Mouse (Mus musculus) hindbrain, postnatal 0 days (tissue): ENCODE measurements around the gene Sap30bp. TPM values are rescaled to one million over a fixed set of nuclear protein-coding genes. Genes with fewer than 3 reads are reported as not detected.

Experiments
- ATAC-seq: fragments of 200-750 bp; cut with Nextera tagmentation; 2 replicates; pipeline ENCODE4 v1.8.0; 2017; ENCODE audit warnings: mild to moderate bottlenecking, moderate TSS enrichment, moderate library complexity
- DNase-seq: peaks from one replicate; pipeline ENCODE4 v3.0.0-alpha.2; 2015; ENCODE audit warnings: low spot score
- H3K27ac ChIP-seq: fragments of 300-500 bp; sonication (generic); 2 replicates; pipeline ENCODE4 v1.5.1; 2014; ENCODE audit warnings: mild to moderate bottlenecking
- H3K27me3 ChIP-seq: fragments of 300-500 bp; sonication (generic); 2 replicates; pipeline ENCODE4 v1.6.1; 2014; ENCODE audit warnings: low read length, mixed read lengths; ENCODE audit not compliant: insufficient read depth
- H3K36me3 ChIP-seq: fragments of 300-500 bp; sonication (generic); 2 replicates; pipeline ENCODE4 v1.6.1; 2014; ENCODE audit warnings: low read length, mixed read lengths; ENCODE audit not compliant: insufficient read depth
- H3K4me1 ChIP-seq: fragments of 300-500 bp; sonication (generic); 2 replicates; pipeline ENCODE4 v1.6.1; 2014; ENCODE audit warnings: antibody characterized with exemption, low read length, mixed read lengths; ENCODE audit not compliant: insufficient read depth
- H3K4me2 ChIP-seq: fragments of 300-500 bp; sonication (generic); 2 replicates; pipeline ENCODE4 v1.6.1; 2014; ENCODE audit warnings: low read depth, mild to moderate bottlenecking, low read length, moderate library complexity, mixed read lengths
- H3K4me3 ChIP-seq: fragments of 300-500 bp; sonication (generic); 2 replicates; pipeline ENCODE4 v1.5.1; 2014; ENCODE audit warnings: low read length
- H3K9ac ChIP-seq: fragments of 300-500 bp; sonication (generic); replicated peaks from 2 replicates; pipeline ENCODE4 v1.6.1; 2014; ENCODE audit warnings: mild to moderate bottlenecking, low read length, moderate library complexity, mixed read lengths
- H3K9me3 ChIP-seq: fragments of 300-500 bp; sonication (generic); 2 replicates; pipeline ENCODE4 v1.6.1; 2016; ENCODE audit warnings: low read length, mixed read lengths
- CTCF ChIP-seq: IDR thresholded peaks from 2 replicates; pipeline ENCODE4 v1.5.1; 2016; ENCODE audit warnings: antibody characterized with exemption, control low read depth, low read depth
- WGBS: fragments of 180-500 bp; shearing (Covaris S2); extraction: QIAGEN DNeasy Blood & Tissue Kit; methylation state at CpG from one replicate; pipeline ENCODE4 v1.1.7; 2014; 5-methylcytosine and 5-hydroxymethylcytosine counted together
- polyA plus RNA-seq: library from polyadenylated mRNA; unstranded; fragments of >200 nt; fragmentation: Nextera tagmentation; extraction: Ambion mirVana; gene quantifications from 2 replicates; pipeline ENCODE4 v1.2.1, GENCODE M21; 2015
- total RNA-seq: library from RNA; depleted of rRNA; stranded (reverse); fragments of >200 nt; gene quantifications from 2 replicates; pipeline ENCODE4 v1.2.3, GENCODE M21; 2014

The Sap30bp gene
- total and polyA plus RNA-seq, 2 experiments from 2014 or later = 42.8 to 52.8 TPM

GRCm38 (mm10) chr11:115904956-115905790 is 27.9 kb upstream of the Sap30bp start:
- Histone ChIP-seq H3K4me2 (no peak overlapping the region), H3K9me3 (no peaks in the 10 kb centered on the region), H3K4me3 (no peak overlapping the region), H3K36me3 (0 out of 2 replicates have a peak, but pooled peaks cover 5% of the 10 kb centered on the region), H3K27ac (no peak overlapping the region), H3K27me3 (no peaks in the 10 kb centered on the region), H3K4me1 (no peaks in the 10 kb centered on the region), H3K9ac (0 out of 2 replicates have a peak overlapping the region, but pooled peaks have one; percentile 9)
- WGBS = 54% methylated on average over 16 of the region's 16 CpGs
- DNase-seq = peak; percentile 17
- ATAC-seq = no peak
- no peak for TF ChIP-seq CTCF

- no peak overlapping the region for H3K4me3 ChIP-seq
- no peak for TF ChIP-seq CTCF
- H3K4me2 ChIP-seq = no peak overlapping the region
- no peak overlapping the region for H3K27ac ChIP-seq
- H3K27me3 ChIP-seq = no peaks in the 10 kb centered on the region
- no peaks in the 10 kb centered on the region for H3K9me3 ChIP-seq
- DNase-seq = no peak
- 0 out of 2 replicates have a peak, but pooled peaks cover 5% of the 10 kb centered on the region for H3K36me3 ChIP-seq
- ATAC-seq = no peak
- H3K4me1 ChIP-seq = no peaks in the 10 kb centered on the region
- 77% methylated on average over 3 of the region's 3 CpGs for WGBS
- 0 out of 2 replicates have a peak overlapping the region, but pooled peaks have one; percentile 9 for H3K9ac ChIP-seq
Observed at GRCm38 (mm10) chr11:115906116-115906515, 27.0 kb upstream of the Sap30bp start.

- DNase-seq (no peak), ATAC-seq (no peak)
- Histone ChIP-seq H3K27ac (no peak overlapping the region), H3K4me2 (no peak overlapping the region), H3K27me3 (no peaks in the 10 kb centered on the region), H3K9me3 (no peaks in the 10 kb centered on the region), H3K4me3 (no peak overlapping the region), H3K36me3 (0 out of 2 replicates have a peak, but pooled peaks cover 5% of the 10 kb centered on the region), H3K4me1 (no peaks in the 10 kb centered on the region), H3K9ac (no peak overlapping the region)
- TF ChIP-seq CTCF = no peak
- WGBS = 89% methylated on average over 5 of the region's 5 CpGs
Observed at GRCm38 (mm10) chr11:115906521-115906920, 26.6 kb upstream of the Sap30bp start.

DNA sequence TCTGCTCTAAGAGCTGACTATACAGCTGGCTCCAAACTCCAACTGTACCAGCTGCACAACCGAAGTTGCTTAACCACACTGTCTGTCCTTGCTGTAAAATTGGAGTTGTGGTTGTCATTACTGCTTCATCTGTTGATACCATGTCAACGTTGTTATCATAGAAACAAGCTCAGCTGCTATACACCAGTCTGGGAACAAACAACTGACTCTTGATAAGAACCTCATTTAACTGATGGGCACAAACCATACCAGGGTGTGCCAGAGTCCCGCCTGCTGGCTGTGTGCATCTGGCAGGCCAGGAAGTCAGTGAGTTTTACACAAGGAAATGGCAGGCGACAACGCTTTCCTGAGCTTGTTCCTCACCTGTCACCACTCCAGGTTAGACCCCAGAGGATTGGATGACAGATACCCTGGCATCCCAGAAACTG is 21.9 kb upstream of the Sap30bp start:
- H3K27me3 ChIP-seq = no peaks in the 10 kb centered on the region
- no peaks in the 10 kb centered on the region for H3K9me3 ChIP-seq
- WGBS = 94% methylated on average over 5 of the region's 5 CpGs
- H3K4me1 ChIP-seq = no peaks in the 10 kb centered on the region
- no peak overlapping the region for H3K9ac ChIP-seq
- no peak overlapping the region for H3K4me3 ChIP-seq
- no peak for ATAC-seq
- no peak for TF ChIP-seq CTCF
- no peak overlapping the region for H3K4me2 ChIP-seq
- no peak overlapping the region for H3K27ac ChIP-seq
- peaks cover 19% of the 10 kb centered on the region for H3K36me3 ChIP-seq
- DNase-seq = no peak

- Histone ChIP-seq H3K4me1 (no peaks in the 10 kb centered on the region), H3K36me3 (peaks cover 22% of the 10 kb centered on the region), H3K4me3 (no peak within 1 kb of the TSS), H3K9ac (no peak within 1 kb of the TSS), H3K4me2 (no peak within 1 kb of the TSS), H3K27me3 (no peaks in the 10 kb centered on the region), H3K9me3 (no peaks in the 10 kb centered on the region), H3K27ac (no peak within 1 kb of the TSS)
- TF ChIP-seq CTCF = no peak
- no peak for ATAC-seq
- WGBS = 81% methylated on average over 11 of the region's 11 CpGs
- no peak for DNase-seq
Observed at GRCm38 (mm10) chr11:115911632-115912376, 21.3 kb upstream of the Sap30bp start, which contains the start of gene Smim6. TSS of gene Smim6 (plus strand) at chr11:115912017.

DNA sequence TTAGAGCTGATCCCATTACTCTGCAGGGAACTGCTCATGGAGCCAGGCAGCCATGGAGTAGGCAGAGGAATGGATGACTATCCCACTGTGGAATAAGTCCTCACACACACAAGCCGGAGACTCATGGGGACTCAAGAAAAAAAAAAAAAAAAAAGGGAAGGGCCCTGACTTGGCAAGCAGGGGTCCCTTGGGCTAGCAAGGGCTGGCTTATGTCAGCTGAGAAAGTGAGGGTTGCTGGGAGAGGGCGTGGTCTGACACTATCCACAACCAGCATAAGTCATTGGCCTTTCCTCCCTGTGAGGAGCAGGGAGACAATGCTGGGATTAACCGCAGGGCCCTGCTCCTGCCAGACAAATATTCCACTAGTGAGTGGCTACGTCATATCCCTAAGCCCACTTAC is 16.5 kb upstream of the Sap30bp start:
- Histone ChIP-seq H3K27ac (no peak overlapping the region), H3K4me1 (no peaks in the 10 kb centered on the region), H3K36me3 (peaks cover 20% of the 10 kb centered on the region), H3K9ac (no peak overlapping the region), H3K4me2 (no peak overlapping the region), H3K9me3 (no peaks in the 10 kb centered on the region), H3K4me3 (no peak overlapping the region), H3K27me3 (no peaks in the 10 kb centered on the region)
- ATAC-seq (no peak), DNase-seq (no peak)
- 93% methylated on average over 4 of the region's 4 CpGs for WGBS
- TF ChIP-seq CTCF = no peak
